Mouse (Mus musculus): ENCODE results near the gene Gm21887. TPM values are rescaled to one million over a fixed set of nuclear protein-coding genes. Genes with fewer than 3 reads are reported as not detected.
"Not testable (repeated sequence)": the region's sequence is repeated elsewhere in the genome, so short reads cannot be mapped to it uniquely, and the experiment has no call there.

Gene Gm21887
- polyA plus RNA-seq, 1 experiment from 2014 or later = 163 TPM

GRCm38 (mm10) chrX:169986519-169987367 lies 22.7 kb upstream of the Gm21887 start:
- not testable (repeated sequence) for H3K9ac ChIP-seq, H3K27me3 ChIP-seq, H3K4me1 ChIP-seq
- Histone ChIP-seq H3K27ac (peak overlapping the region; percentile 0; the same call in 1 of the 2 replicates), H3K4me2 (peak overlapping the region; percentile 24), H3K9me3 (peaks cover 27% of the 10 kb centered on the region), H3K4me3 (peak overlapping the region; percentile 20), H3K36me3 (peaks cover 63% of the 10 kb centered on the region)
- WGBS = 50% methylated on average over 51 of the region's 51 CpGs
- ATAC-seq (ENCODE audit: insufficient number of reproducible peaks, low FRiP score, low TSS enrichment, low read depth) = peak; percentile 82

GRCm38 (mm10) chrX:169987368-169987837 lies 22.1 kb upstream of the Gm21887 start:
- not testable (repeated sequence) for H3K4me1 ChIP-seq; H3K4me2 ChIP-seq; H3K27ac ChIP-seq; H3K4me3 ChIP-seq; ATAC-seq (ENCODE audit: insufficient number of reproducible peaks, low FRiP score, low TSS enrichment, low read depth); H3K9ac ChIP-seq; H3K27me3 ChIP-seq
- WGBS = 87% methylated on average over 28 of the region's 28 CpGs
- Histone ChIP-seq H3K36me3 (peaks cover 56% of the 10 kb centered on the region), H3K9me3 (peaks cover 27% of the 10 kb centered on the region)

DNA sequence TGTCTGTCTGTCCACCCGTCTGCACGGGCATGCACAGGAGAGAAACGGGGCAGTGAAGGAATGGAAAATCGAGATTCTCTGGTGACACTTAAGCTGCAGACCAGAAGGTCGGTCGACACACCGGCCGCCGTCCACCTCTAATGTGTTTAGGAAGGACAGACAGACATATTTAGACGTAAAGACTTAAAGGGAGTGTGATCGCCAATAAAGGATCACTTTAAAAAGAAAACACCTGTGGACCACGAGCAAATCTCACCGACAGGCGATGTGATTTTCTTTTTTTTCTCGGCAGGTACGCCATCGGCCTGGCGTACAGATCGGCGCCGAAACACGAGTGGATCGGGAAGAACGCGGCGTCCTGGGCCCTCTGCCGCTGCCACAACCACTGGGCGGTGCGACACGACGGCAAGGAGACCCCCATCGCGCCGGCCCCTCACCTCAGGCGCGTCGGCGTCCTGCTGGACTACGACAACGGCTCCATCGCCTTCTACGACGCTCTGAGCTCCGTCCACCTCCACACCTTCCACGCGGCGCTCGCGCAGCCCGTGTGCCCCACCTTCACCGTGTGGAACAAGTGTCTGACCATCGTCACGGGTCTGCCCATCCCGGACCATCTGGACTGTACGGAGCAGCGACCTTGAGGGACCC lies 20.8 kb upstream of the Gm21887 start:
- not testable (repeated sequence) for H3K27ac ChIP-seq, H3K27me3 ChIP-seq, H3K4me2 ChIP-seq, H3K4me3 ChIP-seq, H3K9ac ChIP-seq, H3K4me1 ChIP-seq
- peak; percentile 40; the same call in 1 of the 2 replicates for ATAC-seq (ENCODE audit: insufficient number of reproducible peaks, low FRiP score, low TSS enrichment, low read depth)
- 91% methylated on average over 56 of the region's 56 CpGs for WGBS
- H3K9me3 ChIP-seq = peaks cover 27% of the 10 kb centered on the region
- H3K36me3 ChIP-seq = peaks cover 45% of the 10 kb centered on the region

DNA sequence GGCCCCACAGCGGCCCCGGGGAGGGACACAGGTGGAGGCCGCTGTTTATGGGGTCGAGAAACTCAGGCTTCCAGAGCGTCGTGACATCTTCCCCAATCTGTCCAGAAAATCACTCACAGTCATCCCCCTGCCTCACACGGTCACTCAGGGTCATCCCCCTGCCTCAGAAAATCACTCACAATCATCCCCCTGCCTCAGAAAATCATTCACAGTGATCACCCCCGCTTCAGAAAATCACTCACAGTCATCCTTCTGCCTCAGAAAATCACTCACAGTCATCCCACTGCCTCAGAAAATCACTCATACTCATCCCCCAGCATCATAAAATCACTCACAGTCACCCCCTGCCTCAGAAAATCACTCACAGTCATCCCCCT lies 20.3 kb upstream of the Gm21887 start:
- not testable (repeated sequence) for H3K9ac ChIP-seq, H3K27ac ChIP-seq, H3K4me3 ChIP-seq, H3K27me3 ChIP-seq, H3K4me1 ChIP-seq, H3K4me2 ChIP-seq
- H3K9me3 ChIP-seq = peaks cover 27% of the 10 kb centered on the region
- H3K36me3 ChIP-seq = peaks cover 43% of the 10 kb centered on the region
- ATAC-seq (ENCODE audit: insufficient number of reproducible peaks, low FRiP score, low TSS enrichment, low read depth) = peak; percentile 38; the same call in 1 of the 2 replicates
- WGBS = 82% methylated on average over 8 of the region's 8 CpGs

DNA sequence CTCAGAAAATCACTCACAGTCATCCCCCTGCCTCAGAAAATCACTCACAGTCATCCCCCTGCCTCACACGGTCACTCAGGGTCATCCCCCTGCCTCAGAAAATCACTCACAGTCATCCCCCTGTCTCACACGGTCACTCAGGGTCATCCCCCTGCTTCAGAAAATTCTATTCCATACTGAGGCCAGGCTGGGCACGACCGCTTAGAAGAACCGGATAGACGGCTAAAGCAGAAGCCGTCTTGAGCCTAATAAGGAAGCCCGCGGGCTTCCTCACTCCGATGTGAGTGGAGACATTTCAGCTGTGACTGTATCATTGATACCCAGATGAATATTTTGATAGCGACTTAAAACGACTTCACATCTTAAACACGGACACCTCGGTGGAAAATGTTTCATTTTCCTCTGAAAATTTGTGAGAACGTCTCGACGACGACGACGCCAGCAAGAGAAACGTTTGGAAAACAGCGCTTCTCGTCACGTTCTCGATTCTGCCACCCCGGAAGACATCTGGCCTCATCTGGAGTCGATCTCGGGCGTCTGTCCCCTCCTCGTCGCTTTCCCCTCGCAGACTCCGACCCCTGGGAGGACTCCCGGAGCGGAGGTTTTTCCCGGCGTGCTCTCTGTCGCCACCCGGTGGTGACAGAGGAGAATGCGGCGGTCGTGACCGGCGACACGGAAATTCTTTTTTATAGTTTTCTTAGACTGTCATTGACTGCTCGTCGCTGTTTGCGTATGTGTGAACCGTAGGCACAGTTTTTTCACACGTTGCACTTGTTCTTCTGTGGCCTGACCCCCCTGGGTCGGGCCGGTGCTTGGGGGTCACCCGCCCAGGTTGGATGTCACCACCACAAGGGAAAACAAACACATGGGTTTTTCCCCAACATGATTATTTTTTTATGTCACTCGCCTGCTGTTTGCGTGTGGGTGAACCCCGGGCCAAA lies 19.5 kb upstream of the Gm21887 start:
- not testable (repeated sequence) for H3K9ac ChIP-seq, H3K4me2 ChIP-seq, H3K27me3 ChIP-seq, H3K4me1 ChIP-seq, H3K4me3 ChIP-seq, H3K27ac ChIP-seq
- WGBS = 77% methylated on average over 56 of the region's 56 CpGs
- ATAC-seq (ENCODE audit: insufficient number of reproducible peaks, low FRiP score, low TSS enrichment, low read depth) = 0 out of 2 replicates have a peak, but pooled peaks have one; percentile 20
- H3K9me3 ChIP-seq = peaks cover 24% of the 10 kb centered on the region
- peaks cover 36% of the 10 kb centered on the region for H3K36me3 ChIP-seq

DNA sequence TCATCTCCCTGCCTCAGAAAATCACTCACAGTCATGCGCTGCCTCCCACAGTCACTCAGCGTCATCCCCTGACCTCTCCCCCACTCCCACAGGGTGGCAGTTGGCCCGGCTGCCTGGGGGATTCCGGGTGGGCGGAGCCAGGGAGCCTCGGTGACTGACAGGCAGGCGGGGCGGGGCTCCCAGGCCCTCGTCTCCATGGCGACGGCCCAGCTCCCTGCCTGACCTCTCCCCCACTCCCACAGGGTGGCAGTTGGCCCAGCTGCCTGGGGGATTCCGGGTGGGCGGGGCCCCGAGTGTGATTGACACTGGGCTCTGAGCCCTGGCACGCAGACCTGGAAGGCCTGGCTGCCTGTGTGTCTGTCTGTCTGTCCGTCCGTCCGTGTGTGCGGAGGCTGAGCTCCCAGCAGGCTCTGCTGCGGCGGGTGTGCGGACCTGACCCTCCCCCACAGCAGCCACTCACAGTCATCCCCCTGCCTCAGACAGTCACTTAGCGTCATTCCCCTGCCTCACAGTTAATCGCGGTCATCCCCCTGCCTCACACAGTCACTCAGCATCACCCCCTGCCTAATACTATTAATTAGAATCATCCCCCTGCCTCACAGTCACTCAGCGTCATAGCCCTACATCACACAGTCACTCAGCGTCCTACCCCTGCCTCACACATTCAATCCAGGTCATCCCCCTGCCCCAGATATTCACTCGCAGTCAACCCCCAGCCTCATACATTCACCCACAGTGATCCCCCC lies 18.2 kb upstream of the Gm21887 start:
- H3K9me3 ChIP-seq = peaks cover 24% of the 10 kb centered on the region
- H3K9ac ChIP-seq; H3K4me2 ChIP-seq; H3K27me3 ChIP-seq; ATAC-seq (ENCODE audit: insufficient number of reproducible peaks, low FRiP score, low TSS enrichment, low read depth); H3K27ac ChIP-seq; H3K4me1 ChIP-seq: not testable (repeated sequence)
- peaks cover 27% of the 10 kb centered on the region for H3K36me3 ChIP-seq
- 0 out of 2 replicates have a peak overlapping the region, but pooled peaks have one; percentile 19 for H3K4me3 ChIP-seq
- 19% methylated on average over 9 of the region's 28 CpGs for WGBS

- not testable (repeated sequence) for H3K27me3 ChIP-seq; ATAC-seq (ENCODE audit: insufficient number of reproducible peaks, low FRiP score, low TSS enrichment, low read depth); H3K27ac ChIP-seq; H3K4me1 ChIP-seq; H3K4me3 ChIP-seq; H3K9ac ChIP-seq; H3K4me2 ChIP-seq
- Histone ChIP-seq H3K9me3 (peaks cover 24% of the 10 kb centered on the region), H3K36me3 (peaks cover 23% of the 10 kb centered on the region)
- WGBS = 16% methylated on average over 5 of the region's 15 CpGs
These were observed 17.2 kb upstream of the Gm21887 start for GRCm38 (mm10) chrX:169992086-169992930.

DNA sequence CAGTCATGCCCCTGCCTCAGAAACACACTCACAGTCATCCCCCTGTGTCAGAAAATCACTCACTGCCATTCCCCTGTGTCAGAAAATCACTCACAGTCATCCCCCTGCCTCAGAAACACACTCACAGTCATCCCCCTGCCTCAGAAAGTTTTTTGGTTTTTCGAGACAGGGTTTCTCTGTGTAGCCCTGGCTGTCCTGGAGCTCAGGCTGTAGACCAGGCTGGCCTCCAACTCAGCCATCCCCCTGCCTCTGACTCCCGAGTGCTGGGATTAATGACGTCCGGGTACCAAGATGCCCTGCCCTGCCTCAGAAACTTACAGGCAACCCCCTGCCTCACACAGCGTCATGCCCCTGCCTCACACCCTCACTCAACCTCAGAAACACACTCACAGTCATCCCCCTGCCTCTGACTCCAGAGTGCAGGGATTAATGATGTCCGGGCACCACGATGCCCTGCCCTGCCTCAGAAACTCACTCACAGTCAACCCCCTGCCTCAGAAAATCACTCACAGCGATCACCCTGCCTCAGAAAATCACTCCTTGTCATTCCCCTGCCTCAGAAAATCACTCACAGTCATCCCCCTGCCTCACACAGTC lies 16.4 kb upstream of the Gm21887 start:
- WGBS = 27% methylated on average over 3 of the region's 8 CpGs
- not testable (repeated sequence) for H3K27me3 ChIP-seq; H3K4me3 ChIP-seq; H3K27ac ChIP-seq; H3K9ac ChIP-seq; H3K4me2 ChIP-seq; H3K4me1 ChIP-seq; ATAC-seq (ENCODE audit: insufficient number of reproducible peaks, low FRiP score, low TSS enrichment, low read depth)
- peaks cover 19% of the 10 kb centered on the region for H3K36me3 ChIP-seq
- peaks cover 20% of the 10 kb centered on the region for H3K9me3 ChIP-seq

- H3K9me3 ChIP-seq = peaks cover 10% of the 10 kb centered on the region
- WGBS = 18% methylated on average over 3 of the region's 33 CpGs
- H3K4me3 ChIP-seq; H3K27ac ChIP-seq; H3K4me1 ChIP-seq; H3K36me3 ChIP-seq; ATAC-seq (ENCODE audit: insufficient number of reproducible peaks, low FRiP score, low TSS enrichment, low read depth); H3K9ac ChIP-seq; H3K27me3 ChIP-seq; H3K4me2 ChIP-seq: not testable (repeated sequence)
These were observed 15.2 kb upstream of the Gm21887 start for GRCm38 (mm10) chrX:169994011-169994865.
